Mouse (Mus musculus): ENCODE results near the gene Bnip2.
"Not testable (repeated sequence)": the region's sequence is repeated elsewhere in the genome, so short reads cannot be mapped to it uniquely, and the experiment has no call there.

The Bnip2 gene

DNA sequence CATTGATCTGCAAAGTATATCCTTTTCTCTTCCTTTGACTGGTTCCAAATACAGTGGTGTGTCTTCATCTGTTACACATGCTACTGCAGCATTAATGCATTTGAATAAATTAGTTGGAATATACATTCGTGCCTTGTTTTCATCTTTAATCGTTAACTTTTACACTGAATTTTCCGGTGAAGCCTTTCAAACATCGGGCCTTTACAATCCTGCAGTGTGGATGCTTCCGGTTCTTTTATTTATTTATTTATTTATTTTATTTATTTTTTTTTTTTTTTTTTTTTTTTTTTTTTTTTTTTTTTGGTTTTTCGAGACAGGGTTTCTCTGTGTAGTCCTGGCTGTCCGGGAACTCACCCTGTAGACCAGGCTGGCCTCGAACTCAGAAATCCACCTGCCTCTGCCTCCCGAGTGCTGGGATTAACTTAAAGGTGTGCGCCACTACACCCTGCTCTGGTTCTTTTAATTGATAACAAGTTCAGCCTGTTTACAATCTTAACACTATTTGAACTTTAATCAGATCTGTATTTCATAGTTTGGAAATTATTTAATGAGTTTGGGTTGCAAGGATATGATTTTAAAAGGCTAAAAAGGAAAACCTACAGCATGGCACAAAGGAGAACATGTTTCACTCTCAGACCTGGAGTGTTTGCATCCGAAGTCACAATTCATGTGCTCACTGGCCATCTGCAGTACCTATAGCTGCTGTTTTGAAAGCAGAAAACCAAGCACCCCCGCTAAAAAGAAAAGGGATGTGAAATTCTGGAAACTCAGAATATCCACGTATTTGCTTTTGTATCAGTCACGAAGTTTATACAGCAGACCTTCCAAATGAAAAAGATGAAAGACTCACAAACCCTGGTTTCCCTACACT, 22.5 kb downstream of the Bnip2 start:
- DNase-seq, result no peak

DNA sequence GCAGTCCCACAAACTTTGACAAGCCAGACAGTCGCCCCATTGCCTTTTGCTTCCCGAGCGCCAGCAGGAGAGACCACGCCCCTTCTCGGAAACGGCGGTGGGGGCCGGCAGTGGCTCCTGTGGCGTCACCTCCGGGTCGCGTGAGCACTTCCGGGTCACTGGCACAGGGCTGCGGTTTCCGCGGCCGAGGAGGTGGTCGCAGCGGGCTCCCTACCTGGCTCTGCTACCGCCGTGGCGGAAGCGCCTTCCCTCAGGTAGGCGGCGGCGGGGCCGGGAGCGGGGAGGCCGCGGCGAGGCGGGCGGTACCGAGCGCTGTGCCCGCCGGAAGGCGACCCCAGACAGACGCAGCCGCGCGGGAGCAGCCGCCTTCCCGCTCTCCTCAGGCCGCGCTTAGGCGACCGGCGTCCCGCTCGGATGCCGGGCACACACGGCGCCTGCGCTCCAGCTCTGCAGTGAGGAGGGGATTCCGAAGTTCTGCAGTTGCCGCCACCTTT, 23.2 kb downstream of the Bnip2 start, which contains the start of gene Gtf2a2:
Gene Gtf2a2 (plus strand): TSS at position 143 of the 494 bp plus-strand sequence.
- peak; percentile 94 for DNase-seq

DNA sequence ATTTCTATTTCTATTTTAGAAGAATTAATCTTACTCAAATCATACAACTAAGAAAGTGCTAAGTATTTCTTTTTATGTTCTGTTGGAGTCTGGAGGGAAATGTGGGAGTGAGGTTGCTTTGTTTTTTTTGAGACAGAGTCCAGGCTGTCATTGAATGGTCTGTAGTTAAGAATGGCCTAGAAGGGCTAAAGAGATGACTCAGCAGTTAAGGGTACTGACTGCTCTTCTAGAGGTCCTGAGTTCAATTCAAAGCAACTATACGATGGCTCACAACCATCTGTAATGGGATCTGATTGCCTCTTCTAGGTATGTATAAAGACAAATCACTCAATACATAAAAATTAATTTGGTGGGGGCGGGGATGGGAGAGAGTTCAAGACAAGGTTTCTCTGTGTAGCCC, 26.4 kb downstream of the Bnip2 start:
- no peak for DNase-seq

DNA sequence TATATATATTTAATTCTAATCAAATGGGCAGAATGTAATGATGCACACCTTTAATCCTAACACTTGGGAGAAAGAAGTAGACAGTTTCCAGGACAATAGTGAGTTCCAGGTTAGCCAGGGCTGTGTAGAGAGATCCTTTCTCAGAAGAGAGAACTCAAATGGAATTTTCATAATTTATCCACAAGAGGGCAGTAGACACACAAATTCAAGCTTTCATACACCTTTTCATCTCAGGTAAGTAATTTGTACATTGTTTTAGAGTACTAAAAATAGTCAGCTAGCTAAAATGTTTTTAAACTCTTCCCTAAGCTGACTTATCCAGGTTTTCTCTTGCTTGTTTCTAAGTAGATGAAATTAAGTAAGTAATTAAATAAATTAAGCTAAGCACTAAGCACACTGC, 29.6 kb downstream of the Bnip2 start:
- peak; percentile 45 for DNase-seq

DNA sequence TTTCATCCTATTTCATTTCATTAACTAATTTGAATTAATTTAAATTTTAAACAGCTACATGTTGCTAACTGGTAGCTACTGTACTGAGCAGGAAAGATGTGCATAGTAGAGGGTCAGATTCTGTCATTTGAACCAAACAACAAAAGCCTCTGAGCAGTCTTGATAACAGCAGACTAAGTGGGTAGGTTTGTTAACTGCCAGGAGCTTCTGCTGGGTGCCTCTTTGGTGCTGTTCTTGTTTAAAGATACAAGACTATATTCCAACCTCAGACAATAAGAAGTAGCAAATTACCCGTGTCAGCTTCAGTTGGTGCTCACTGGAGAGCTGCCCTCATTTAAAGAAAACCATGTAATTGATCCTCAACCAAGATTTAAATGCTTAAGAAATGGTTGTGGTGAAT, 32.3 kb downstream of the Bnip2 start:
- DNase-seq, result no peak

DNA sequence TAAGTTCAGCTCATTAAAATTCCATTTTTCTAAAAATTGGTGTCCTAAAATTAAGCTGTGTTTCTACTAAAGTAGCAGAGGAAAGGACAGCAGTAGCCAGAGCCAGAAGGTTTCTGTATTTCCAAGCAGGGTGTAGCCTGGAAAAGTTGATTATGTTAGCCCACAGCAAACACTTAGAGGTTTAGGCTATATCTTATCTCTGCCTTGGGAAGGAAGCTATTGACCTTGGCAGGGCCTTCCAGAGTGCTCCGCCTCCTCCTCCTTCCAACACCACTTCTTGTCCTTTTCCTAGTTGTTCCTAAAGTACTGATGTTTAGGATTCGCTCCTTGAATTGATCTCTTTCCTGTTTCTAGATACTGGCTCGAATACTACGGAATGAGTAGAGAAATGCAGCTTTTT, 32.8 kb downstream of the Bnip2 start:
- DNase-seq, result no peak

DNA sequence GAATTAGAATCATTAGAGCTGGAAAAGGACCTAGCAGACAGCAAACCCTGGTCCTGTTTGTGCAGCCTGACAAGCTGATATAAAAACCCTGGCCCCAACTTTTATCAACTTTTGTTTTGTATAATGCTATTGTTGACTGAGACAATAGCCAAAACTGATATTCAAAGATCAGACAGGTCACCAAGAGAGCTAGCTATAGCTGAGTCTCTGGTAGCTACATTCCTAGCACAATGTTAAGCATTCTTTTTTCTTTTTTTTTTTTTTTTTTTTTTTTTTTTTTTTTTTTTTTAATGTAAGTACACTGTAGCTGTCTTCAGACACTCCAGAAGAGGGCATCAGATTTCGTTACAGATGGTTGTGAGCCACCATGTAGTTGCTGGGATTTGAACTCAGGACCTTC, 34.3 kb downstream of the Bnip2 start:
- not testable (repeated sequence) for DNase-seq

DNA sequence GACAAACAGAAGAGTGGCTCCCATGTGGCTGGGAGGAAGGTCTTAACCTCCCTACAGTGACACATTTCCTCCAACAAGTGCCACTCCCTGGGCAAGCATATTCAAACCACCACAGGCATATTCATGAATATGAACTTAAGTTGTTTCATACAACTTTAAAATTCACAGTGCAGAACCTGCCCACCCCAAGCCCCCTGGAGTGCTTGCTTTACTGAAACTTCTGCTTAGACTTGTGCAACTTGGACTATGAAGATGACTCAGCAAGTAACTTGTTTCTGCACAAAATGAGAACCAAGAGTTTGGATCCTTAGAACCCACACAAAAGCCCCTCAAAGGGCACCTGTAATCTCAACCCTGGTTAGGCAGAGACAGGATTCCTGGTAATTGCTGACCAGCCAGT, 35.4 kb downstream of the Bnip2 start:
- no peak for DNase-seq

DNA sequence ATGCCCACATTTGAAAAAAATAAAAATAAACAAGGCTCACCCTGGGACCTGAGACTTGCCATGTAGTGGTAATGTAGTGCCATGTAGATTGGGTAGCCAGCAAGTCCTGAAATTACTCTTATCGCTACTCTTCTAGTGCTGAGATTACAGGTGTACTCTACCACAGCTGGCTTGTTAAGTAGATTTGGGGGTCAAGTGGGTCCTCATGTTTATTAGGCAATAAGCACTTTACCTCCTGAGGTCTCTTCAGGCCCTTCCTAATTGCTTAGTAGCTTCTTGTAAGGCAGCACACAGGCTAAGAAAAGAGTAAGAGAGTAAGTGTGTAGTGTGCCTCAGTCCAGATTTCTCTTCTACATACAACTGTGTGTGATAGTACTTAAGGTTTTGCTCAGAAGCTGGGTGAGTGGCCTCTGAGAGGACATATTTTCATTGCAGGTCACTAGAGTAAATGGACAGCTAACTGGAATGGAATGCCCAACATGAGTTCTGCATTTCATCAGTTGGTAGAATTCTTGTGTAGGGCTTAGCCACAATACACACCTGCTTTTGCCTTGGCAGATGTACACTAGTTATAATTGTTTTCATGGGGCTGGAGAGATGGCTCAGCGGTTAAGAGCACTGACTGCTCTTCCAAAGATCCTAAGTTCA, 36.2 kb downstream of the Bnip2 start:
- DNase-seq, result no peak

DNA sequence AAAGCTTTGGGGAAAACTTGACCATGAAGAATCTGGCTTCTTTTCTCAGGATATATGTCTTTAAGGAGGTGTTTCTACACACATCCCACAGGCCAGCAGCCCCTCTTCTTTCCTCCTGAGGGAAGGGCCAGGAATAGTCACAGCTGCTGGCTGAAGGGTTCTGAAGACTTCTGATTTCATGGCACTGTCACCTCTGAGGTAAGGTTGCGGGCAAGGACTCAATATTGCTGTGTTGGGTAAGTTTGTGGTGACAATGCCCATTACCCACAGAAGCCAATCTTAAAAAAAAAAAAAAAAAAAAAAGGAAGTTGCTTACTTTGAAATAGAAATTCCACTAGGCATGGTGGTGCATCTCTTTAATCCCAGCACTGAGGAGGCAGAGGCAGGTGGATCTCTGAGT, 42.9 kb downstream of the Bnip2 start:
- DNase-seq, result no peak

DNA sequence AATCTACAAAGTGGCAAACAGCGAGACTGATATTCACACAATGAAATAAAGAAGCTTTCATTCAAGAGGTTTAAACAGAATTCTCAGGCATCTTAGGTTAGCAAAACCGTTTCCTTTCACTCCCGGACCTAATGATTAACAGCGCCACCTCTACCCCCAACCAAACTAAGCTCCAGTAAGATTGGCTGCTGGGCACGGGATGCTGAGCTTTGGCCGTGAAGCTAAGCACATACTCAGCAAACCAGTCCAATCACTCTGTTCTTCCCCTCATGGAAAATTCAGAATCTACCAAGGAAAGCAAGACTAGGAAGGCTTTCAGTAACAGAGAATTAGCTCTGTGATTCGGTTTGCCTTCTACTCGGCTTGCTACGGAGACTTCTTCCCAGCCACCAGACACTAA, 43.8 kb downstream of the Bnip2 start:
- DNase-seq, result no peak

DNA sequence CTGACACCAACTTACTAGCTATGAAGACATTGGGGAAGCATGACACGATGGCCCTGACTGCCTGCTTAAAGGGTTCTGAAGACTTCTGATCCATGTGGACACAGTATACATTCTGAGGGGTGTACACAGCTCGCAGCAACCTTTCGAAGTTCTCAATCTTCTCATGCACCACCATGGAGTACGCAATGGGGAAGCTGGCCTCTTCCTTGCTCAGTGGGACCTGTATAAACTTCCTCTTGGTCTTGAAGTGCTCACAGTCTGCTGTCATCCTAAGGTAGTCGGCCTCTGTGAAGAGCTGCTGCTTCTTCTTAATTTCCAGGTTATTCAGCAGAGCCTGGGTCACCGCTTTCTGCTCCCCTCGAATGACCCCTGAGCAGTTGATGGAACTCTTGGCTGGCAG, 45.4 kb downstream of the Bnip2 start:
- no peak for DNase-seq

DNA sequence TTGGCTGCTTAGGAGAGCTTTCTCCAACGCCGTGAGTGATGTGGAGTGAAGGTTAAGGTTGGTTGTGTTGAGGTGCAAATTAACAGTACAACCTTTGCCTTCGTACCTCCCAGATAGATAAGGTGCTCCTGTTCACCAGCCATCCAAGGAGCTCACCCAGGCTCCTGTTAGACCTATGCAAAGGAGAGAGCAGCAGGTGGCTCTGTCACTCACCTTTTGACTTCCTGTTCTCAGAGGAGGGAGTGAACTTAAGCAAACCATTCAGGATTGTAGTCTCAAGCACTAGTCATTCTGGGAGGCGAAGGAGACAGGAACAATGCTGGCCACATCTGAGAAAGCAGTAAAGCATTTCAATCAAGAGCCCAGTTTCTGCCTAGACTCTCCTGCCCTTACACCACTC, 47.4 kb downstream of the Bnip2 start:
- DNase-seq, result no peak

DNA sequence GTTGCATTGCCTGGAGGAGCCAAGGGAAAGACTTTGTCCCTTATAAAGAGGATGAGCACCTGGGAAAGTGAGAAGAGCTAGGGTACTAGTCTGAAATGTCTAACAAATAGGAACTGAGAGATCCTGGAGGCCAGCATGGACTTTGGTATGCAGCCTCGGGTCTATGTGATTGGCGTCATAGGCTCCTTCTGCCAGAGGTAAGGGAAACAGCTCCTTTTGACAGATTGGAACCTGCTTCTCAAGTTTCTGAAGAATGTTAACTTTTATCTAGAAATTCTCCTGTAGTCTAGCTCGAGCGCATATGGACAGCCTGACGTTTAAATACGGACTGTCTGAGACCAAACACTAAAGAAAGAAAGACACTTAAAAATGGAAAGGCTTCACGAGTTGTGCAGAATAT, 48.7 kb downstream of the Bnip2 start, which contains the start of gene Gcnt3:
Gene Gcnt3 (minus strand): TSS at position 101 of the 400 bp plus-strand sequence.
- no peak for DNase-seq

DNA sequence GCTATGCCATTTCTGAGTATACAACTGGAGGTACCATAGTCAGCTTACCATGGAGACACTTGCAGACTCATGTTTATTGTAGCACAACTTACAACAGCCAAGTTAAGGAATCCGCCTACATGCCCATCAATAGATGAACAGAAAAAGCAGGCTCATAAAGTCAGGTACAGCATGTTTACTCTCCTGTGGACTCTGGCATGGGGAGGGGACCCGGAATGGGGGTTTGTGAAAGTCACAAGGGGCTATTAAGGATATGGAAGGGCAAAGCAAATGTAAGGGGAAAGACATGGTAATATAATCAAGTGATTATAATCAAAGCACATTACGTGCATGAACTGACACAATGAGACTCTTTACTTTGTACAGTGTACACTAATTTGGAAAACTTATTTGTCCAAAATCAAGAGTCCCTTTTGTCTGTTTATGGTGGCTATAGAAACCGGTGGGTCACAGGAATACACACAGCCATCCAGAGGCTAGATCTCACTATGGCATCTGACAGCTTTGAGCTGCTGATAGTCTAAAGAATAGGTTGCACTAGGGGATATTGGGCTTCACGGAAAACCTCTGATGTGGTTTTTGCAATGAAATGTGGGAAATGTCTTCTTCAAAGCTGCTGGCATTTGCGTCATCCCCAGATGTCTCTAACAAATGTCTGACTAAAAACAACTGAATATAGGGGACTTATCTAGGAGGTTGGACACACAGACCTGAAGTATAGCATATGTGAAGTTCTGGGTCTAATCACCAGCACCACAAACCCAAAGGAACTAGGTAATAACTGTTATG, 50.5 kb downstream of the Bnip2 start:
- DNase-seq, result peak; percentile 22

DNA sequence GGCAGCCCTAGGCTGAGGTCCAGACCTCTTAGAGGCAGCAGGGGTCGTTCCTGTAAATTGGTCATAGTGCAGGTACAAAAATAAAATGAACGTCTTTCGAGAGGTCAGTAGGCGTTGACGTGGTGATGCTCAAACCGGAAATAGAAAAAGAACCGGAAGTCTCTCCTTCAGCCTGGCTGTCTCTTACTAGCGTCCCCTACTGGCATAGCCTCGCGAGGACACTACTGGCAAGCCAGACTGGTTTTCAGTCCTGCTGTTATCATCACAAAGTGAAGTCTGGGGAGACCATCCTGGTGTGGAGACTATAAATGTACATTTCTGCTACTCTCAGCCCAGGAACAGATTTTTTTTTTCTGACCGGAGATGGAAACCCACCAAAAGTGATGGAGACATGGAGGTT, 51.3 kb downstream of the Bnip2 start:
- no peak for DNase-seq

DNA sequence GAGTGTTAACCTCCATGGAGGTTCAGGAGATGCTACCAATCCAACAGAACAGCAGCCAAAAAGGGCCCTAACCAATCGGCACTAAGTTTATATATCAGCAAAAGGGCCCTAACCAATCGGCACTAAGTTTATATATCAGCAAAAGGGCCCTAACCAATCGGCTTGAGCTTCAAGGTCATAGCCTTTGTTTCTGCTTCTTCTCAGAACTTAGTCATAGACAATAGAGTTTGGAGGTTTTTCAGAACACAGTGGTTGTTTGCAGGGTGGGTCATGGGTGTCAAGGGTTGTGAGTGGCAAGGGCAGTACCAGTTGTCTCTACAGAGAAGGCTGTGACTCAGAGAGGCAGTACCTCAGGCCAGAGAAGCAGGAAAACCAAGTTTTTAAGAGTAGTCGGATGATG, 52.9 kb downstream of the Bnip2 start:
- no peak for DNase-seq

DNA sequence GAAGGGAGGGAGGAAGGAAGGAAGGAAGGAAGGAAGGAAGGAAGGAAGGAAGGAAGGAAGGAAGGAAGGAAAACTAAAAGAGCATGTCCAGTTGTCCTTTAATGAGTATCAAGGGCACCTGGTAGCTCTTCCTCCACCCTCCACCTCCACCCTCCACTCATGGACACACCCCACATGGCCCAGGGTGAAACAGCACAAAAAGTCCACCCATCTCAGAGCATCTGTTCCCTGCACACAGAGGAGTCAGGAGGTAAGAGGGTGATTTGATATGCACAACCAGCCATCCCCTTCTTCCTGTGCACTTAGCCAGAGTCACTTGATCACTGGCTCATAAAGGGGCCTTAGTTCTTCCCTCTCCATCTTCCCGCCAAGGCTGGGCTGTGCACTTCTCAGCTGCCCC, 53.7 kb downstream of the Bnip2 start:
- DNase-seq, result no peak

DNA sequence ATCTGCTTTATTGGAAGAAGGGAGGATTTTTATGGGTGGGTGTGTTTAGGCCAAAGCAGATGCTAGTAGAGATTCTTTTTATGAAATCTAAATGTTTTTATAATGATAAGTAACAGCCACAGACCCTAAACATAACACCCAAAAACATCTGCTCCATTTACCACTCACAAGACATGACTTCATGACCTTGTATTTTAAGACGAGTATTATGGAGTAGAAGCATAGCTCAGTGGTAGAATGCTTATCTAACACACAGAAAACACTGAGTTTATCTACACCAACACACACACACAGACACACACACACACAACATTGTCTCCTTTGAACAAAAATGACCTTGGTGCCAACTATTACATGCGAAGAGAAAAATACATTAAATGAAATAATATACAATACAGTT, 55.6 kb downstream of the Bnip2 start:
- no peak for DNase-seq

DNA sequence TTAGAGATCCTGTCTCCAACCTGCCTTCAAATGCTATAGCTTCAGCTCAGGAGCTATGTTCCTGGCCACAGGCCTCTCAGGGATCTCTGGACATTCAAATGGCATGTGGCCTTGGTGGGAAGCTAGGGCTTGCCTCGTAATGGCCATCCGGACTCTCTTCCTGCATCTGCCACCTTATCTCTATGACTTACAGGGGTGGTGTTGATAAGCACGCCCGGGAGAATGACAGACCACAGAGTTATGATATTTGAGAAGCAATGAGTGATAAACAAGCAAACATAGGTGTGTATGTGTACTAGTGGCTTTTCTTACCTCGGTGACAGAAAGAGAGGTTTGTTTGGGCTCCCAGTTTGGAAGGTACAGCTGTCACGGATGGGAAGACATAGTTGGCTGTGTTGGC, 57.0 kb downstream of the Bnip2 start:
- DNase-seq, result no peak

DNA sequence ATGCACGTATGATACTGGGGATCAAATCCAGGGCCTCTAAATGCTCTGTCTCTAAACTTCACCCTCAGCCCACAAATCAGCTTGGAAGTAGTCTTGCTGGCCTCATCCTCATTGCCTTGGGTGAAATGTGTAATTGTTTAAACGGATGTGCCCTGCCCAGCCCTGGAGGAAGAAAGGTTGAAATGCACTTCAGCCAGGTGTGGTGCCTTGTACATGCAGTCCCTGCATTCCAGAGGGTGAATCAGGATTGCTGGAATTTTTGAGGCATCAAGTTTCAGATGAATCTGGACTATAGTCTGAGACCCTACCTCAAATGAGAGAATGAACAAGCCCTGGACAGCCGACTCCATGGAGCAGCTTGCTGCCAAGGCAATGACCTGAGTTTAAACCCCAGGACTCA, 58.6 kb downstream of the Bnip2 start:
- DNase-seq, result no peak

DNA sequence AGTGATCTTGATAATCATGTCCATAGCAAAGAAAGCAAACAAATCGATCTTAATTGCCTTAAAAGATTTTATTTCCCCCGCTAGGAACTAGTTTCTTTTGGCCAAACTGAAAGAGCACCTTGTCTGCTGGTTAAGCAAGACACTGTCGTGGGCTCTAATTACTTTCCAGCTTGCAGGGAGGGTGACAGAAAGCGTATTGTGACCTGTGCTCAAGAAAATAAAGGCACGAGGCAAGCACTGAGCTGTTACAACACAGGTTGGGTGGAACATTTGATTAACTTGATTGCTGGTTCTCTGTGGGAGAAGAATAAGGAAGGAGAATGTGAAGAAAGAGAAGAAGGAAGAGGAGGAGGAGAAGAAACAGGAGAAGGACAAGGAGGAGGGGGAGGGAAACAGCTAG, 59.0 kb downstream of the Bnip2 start:
- no peak for DNase-seq

DNA sequence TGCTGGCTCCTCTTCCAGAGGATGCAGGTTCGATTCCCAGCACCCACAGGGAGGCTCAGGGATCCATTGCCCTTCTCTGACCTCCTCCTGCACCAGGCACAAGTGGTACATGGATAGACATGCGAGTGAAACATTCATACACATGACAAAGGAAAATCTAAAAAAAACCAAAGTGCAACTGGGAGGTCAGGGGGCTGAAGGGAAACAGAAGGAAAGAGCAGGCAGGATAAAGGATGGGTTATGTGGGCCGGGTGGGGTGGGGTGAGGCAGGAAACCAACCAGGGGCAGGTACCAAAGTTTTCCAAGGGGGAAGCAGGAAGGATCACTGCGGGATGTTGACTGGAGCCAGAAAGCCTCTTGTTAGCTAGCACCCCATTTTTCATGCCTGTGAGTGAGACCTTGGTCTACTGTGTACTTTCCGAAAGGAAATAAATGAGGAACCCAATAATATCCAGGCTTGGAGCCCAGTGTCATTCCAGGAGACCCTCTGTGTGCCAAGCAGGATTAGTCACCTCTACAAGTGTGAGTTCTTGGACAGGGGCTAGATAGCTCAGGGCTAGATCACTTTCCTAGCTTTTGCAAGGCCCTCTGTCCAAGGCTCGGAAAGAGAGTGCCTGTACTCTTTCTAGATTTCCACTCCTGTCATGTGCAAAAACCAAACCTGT, 59.6 kb downstream of the Bnip2 start:
- DNase-seq, result no peak

Measured in retina, postnatal 1 day (tissue).